Mouse (Mus musculus) neural tube, embryonic 14.5 days (tissue): ENCODE data around the gene Arhgap11a. TPM values are rescaled to one million over a fixed set of nuclear protein-coding genes. Genes with fewer than 3 reads are reported as not detected.

Experiments used
- ATAC-seq: fragments of 200-750 bp; cut with Nextera tagmentation; 2 replicates; pipeline ENCODE4 v1.8.0; 2017; ENCODE audit warnings: low read depth, mild to moderate bottlenecking, moderate TSS enrichment, moderate library complexity
- H3K27ac ChIP-seq: fragments of 300-500 bp; sonication (generic); 2 replicates; pipeline ENCODE4 v1.5.1; 2014; ENCODE audit warnings: low read depth, mild to moderate bottlenecking, control low read depth, low read length, moderate library complexity, mixed read lengths
- H3K27me3 ChIP-seq: fragments of 300-500 bp; sonication (generic); 2 replicates; pipeline ENCODE4 v1.6.1; 2014; ENCODE audit warnings: low read length; ENCODE audit not compliant: control insufficient read depth, insufficient read depth
- H3K36me3 ChIP-seq: fragments of 300-500 bp; sonication (generic); 2 replicates; pipeline ENCODE4 v1.6.1; 2014; ENCODE audit warnings: low read length, mixed read lengths; ENCODE audit not compliant: control insufficient read depth, insufficient read depth
- H3K4me1 ChIP-seq: fragments of 300-500 bp; sonication (generic); 2 replicates; pipeline ENCODE4 v1.6.1; 2014; ENCODE audit warnings: low read length; ENCODE audit not compliant: control insufficient read depth, insufficient read depth
- H3K4me2 ChIP-seq: fragments of 300-500 bp; sonication (generic); 2 replicates; pipeline ENCODE4 v1.6.1; 2014; ENCODE audit warnings: mild to moderate bottlenecking, low read depth, low read length, control low read depth
- H3K4me3 ChIP-seq: fragments of 300-500 bp; sonication (generic); 2 replicates; pipeline ENCODE4 v1.5.1; 2014; ENCODE audit warnings: low read depth, low read length, control low read depth, mixed read lengths
- H3K9ac ChIP-seq: fragments of 300-500 bp; sonication (generic); replicated peaks from 2 replicates; pipeline ENCODE4 v1.6.1; 2014; ENCODE audit warnings: low read depth, mild to moderate bottlenecking, control low read depth, low read length, mixed read lengths
- H3K9me3 ChIP-seq: fragments of 300-500 bp; sonication (generic); 2 replicates; pipeline ENCODE4 v1.6.1; 2016; ENCODE audit warnings: low read length; ENCODE audit not compliant: control insufficient read depth
- WGBS: fragments of 180-500 bp; shearing (Covaris S2); extraction: QIAGEN DNeasy Blood & Tissue Kit; methylation state at CpG from one replicate; pipeline ENCODE4 v1.1.7; 2014; 5-methylcytosine and 5-hydroxymethylcytosine counted together
- polyA plus RNA-seq: library from polyadenylated mRNA; unstranded; fragments of >200 nt; fragmentation: Nextera tagmentation; extraction: Ambion mirVana; gene quantifications from 2 replicates; pipeline ENCODE4 v1.2.1, GENCODE M21; 2014

Gene Arhgap11a
- polyA plus RNA-seq, 1 experiment from 2014 or later = 0.48 TPM

DNA sequence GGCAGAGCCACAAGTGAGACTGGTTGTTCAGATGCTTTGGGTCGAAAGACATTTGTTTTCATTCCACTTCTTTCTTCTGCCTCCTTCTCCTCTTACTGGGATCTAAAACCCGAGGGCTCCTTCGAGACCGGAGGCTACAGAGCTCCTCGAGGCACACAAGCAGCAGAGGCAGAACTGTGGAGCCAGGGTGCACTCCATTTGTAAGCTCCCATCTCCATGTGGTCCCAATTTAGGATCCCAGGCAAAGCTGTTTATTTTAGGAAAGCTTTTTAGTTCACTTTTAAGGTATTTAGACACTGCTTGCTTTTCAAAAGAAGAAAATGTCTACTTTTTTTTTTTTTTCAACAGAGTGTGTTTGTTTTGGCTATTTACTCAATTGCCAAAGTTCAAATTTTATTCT is 47.6 kb downstream of the Arhgap11a start:
- no peak for ATAC-seq
- Histone ChIP-seq H3K36me3 (no peaks in the 10 kb centered on the region), H3K27me3 (no peaks in the 10 kb centered on the region), H3K9me3 (no peaks in the 10 kb centered on the region), H3K4me2 (no peak overlapping the region), H3K9ac (no peak overlapping the region), H3K4me1 (no peaks in the 10 kb centered on the region), H3K4me3 (no peak overlapping the region), H3K27ac (no peak overlapping the region)
- WGBS = 84% methylated on average over 5 of the region's 5 CpGs

DNA sequence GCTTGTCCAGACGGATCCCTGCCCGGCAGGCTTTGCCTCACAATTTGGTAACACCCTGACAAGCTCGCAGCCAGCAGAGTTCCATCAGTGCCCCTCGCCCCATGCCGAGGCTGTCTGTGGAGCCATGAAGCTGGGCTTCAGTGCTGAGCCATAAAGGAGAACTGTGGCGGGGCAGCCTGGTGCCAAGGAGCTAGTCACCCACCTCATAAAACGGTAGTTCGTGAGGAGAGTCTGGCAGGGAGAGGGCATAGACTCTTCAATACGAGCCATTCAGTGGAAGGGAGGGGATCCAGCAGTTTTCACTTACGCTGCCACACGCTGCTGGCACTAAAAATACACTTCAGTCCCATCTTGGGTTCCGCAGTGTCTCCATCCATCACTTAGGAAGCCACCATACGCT is 49.9 kb downstream of the Arhgap11a start:
- no peak overlapping the region for H3K4me3 ChIP-seq
- no peak for ATAC-seq
- no peak overlapping the region for H3K9ac ChIP-seq
- H3K4me2 ChIP-seq = no peak overlapping the region
- H3K36me3 ChIP-seq = no peaks in the 10 kb centered on the region
- no peaks in the 10 kb centered on the region for H3K4me1 ChIP-seq
- H3K27ac ChIP-seq = no peak overlapping the region
- no peaks in the 10 kb centered on the region for H3K9me3 ChIP-seq
- 79% methylated on average over 13 of the region's 13 CpGs for WGBS
- H3K27me3 ChIP-seq = no peaks in the 10 kb centered on the region

DNA sequence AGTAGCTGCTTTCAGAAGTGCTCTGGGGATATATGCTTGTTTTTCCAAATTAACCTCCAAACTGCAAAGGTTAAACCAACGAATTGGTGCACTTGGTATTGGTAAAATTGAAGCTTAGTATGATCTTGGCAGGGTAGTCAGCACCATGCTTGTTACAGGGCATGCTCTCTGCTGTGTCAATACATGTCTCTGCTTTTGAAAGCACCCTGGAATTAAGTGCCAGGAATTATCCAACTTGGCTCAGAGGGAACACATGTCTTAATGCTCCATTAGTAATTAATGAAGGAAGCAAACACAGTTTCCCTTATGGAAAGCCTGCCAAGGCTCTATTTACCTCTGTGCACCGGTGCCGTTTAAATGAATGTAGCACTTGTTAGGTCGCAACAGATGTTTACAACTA is 53.3 kb downstream of the Arhgap11a start:
- H3K9me3 ChIP-seq = no peaks in the 10 kb centered on the region
- WGBS = 65% methylated on average over 4 of the region's 4 CpGs
- H3K9ac ChIP-seq = no peak overlapping the region
- H3K4me1 ChIP-seq = no peaks in the 10 kb centered on the region
- no peak overlapping the region for H3K4me3 ChIP-seq
- H3K27ac ChIP-seq = no peak overlapping the region
- H3K27me3 ChIP-seq = no peaks in the 10 kb centered on the region
- ATAC-seq = no peak
- H3K4me2 ChIP-seq = no peak overlapping the region
- H3K36me3 ChIP-seq = no peaks in the 10 kb centered on the region

DNA sequence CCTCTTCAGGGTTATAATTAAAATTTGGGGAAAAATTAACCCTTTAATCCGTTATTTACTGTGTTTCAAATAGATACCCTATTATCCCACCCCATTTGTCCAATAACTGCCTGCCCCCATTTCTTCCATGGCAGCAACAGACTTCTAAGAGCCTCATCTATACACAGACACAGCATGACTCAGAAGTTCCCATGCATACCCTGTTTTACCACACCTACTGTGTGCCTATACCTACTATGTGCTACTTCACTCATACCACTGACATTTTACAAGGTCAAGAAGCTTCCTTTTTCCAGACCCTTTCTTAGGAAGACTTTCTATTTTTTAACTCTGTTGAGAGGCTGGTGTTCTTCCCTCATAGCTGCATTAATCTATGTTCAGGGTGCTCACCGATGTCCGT is 54.9 kb downstream of the Arhgap11a start:
- Histone ChIP-seq H3K27ac (no peak overlapping the region), H3K4me3 (no peak overlapping the region), H3K4me1 (no peaks in the 10 kb centered on the region), H3K36me3 (no peaks in the 10 kb centered on the region), H3K27me3 (no peaks in the 10 kb centered on the region), H3K9ac (no peak overlapping the region), H3K4me2 (no peak overlapping the region), H3K9me3 (no peaks in the 10 kb centered on the region)
- ATAC-seq = no peak
- 92% methylated on average over 3 of the region's 3 CpGs for WGBS

DNA sequence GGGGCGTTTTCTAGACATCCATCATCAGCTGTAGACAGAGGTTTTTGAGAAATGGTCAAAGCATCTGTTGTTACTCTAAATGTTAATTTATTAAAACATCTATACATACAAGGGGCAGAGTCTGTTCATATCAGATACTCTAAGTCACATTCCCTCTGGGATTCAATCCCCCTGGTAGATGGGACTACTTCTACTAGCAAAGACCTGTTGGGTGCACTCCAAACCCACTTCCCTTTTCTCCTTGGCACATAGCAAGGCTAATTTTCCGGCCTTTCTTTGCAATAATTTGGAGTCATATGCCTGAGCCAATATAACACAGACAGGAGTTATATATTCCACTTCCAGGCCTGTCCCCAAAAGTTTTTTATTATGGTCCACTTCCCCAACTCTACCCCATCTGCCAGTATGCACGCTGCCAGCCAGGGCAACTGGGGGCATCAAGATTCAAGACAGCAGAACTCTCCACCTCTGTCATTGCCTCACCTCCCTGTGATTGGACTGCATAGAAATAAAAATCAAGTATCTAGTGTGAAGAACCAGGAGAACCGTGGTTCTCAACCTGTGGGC is 59.6 kb downstream of the Arhgap11a start:
- 91% methylated on average over 4 of the region's 4 CpGs for WGBS

DNA sequence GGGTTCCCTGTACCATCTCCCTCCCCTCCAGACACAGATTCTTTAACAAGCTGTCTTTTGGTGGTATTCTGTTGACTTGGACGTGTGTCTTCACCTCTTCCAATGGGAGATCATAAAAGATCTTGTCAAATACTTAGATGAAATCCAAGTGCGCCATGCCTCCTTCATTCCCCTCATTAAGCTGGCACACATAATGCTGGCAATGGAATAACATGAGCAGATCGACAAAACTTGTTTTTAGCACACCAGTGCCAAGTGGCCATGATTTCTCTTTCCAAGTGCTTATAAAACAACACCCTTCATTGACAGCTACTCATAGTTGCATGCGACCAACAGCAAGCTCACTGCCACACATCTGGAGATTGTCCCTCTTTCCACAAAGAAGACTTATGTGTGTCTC is 60.6 kb downstream of the Arhgap11a start:
- no peak overlapping the region for H3K4me3 ChIP-seq
- no peak overlapping the region for H3K4me2 ChIP-seq
- H3K9me3 ChIP-seq = no peaks in the 10 kb centered on the region
- WGBS = 93% methylated on average over 4 of the region's 4 CpGs
- no peak for ATAC-seq
- no peaks in the 10 kb centered on the region for H3K4me1 ChIP-seq
- no peak overlapping the region for H3K9ac ChIP-seq
- no peaks in the 10 kb centered on the region; the same call in 1 of the 2 replicates for H3K36me3 ChIP-seq
- no peaks in the 10 kb centered on the region for H3K27me3 ChIP-seq
- no peak overlapping the region for H3K27ac ChIP-seq

More for the DNA sequence above, 59.6 kb downstream of the Arhgap11a start:
- no peak overlapping the region for H3K4me2 ChIP-seq
- H3K27me3 ChIP-seq = no peaks in the 10 kb centered on the region
- ATAC-seq = no peak
- no peak overlapping the region for H3K9ac ChIP-seq
- H3K27ac ChIP-seq = no peak overlapping the region
- H3K9me3 ChIP-seq = no peaks in the 10 kb centered on the region
- H3K4me1 ChIP-seq = no peaks in the 10 kb centered on the region
- H3K4me3 ChIP-seq = no peak overlapping the region
- no peaks in the 10 kb centered on the region; the same call in 1 of the 2 replicates for H3K36me3 ChIP-seq

DNA sequence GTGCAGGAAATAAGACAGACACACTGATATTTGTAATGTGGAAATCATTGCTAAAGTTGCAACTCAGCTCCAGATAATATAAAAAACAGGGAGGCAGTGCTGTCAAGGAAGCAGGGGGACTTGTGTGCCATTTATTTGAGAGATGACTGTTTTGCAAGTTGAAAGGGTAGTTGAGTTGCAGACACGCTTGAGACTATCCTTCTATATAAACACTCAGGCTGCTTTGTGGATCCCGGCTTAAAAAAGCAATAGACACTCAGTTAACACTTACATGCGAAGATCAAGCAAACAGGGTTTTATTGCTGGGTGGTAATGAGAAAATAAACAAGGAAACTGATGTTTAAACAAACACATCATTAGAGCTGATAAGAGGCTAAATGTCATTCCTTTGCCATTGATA is 63.6 kb downstream of the Arhgap11a start:
- Histone ChIP-seq H3K36me3 (no peaks in the 10 kb centered on the region; the same call in none of the 2 replicates), H3K9ac (no peak overlapping the region), H3K4me2 (no peak overlapping the region), H3K4me1 (no peaks in the 10 kb centered on the region), H3K27ac (no peak overlapping the region), H3K27me3 (no peaks in the 10 kb centered on the region), H3K4me3 (no peak overlapping the region), H3K9me3 (no peaks in the 10 kb centered on the region)
- ATAC-seq = no peak
- WGBS = 53% methylated on average over 3 of the region's 3 CpGs

DNA sequence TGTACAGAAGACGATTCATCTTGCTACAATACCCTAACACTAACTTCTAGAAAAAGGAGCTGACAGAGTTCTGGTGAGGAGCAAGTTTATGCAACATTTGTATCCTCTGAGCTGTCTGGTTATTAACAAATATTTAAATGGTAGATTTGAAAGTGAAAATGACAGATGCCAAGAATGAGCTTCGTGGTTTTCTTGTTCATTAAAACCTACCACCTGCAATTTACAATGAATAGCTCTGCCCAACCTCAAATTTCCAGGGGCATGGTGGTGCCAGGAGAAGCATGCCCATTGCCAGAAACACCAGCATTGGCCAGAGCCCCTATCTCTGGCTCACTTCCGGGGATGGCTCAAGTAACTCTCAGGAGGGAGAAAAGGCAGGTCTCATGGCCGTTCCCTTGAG is 66.9 kb downstream of the Arhgap11a start:
- no peak overlapping the region for H3K27ac ChIP-seq
- no peak for ATAC-seq
- H3K36me3 ChIP-seq = no peaks in the 10 kb centered on the region; the same call in 1 of the 2 replicates
- H3K4me2 ChIP-seq = no peak overlapping the region
- 78% methylated on average over 4 of the region's 4 CpGs for WGBS
- H3K4me1 ChIP-seq = no peaks in the 10 kb centered on the region
- H3K27me3 ChIP-seq = no peaks in the 10 kb centered on the region
- no peak overlapping the region for H3K9ac ChIP-seq
- no peaks in the 10 kb centered on the region for H3K9me3 ChIP-seq
- no peak overlapping the region for H3K4me3 ChIP-seq
